Mouse (Mus musculus): ENCODE results near the gene Cds1. TPM values are rescaled to one million over a fixed set of nuclear protein-coding genes. Genes with fewer than 3 reads are reported as not detected.

Gene Cds1
- total RNA-seq (2018; cell fraction: chromatin; rRNA removed) = 10 to 100 TPM in 25 of 26 experiments, 1 to 10 TPM in 1; 9.8 to 41.4 (median 25.0) TPM
- 10 to 100 TPM; 11.1 to 21.9 (median 15.2) TPM for total RNA-seq (2018; cell fraction: cytosol; rRNA removed)
- 10 to 100 TPM; 16.1 to 61.9 (median 28.3) TPM for total RNA-seq (2018; cell fraction: nucleus; rRNA removed)
- polyA plus RNA-seq (2018) = 7.7 to 23.7 TPM (median 9.5 TPM) in 3 replicates

- peak within 1 kb of the TSS; percentile 60 for H3K4me3 ChIP-seq (ENCODE audit: inconsistent target)
These were observed at the start of gene Cds1 for GRCm38 (mm10) chr5:101764554-101765347. Gene Cds1, plus strand, starts transcription at chr5:101765130.

GRCm38 (mm10) chr5:101724216-101724615 lies 40.7 kb upstream of the Cds1 start:
- no peaks in the 10 kb centered on the region for H3K79me2 ChIP-seq (ENCODE audit: inconsistent target)
- no peaks in the 10 kb centered on the region for H3K36me3 ChIP-seq (ENCODE audit: inconsistent target)
- 91% methylated on average over 9 of the region's 9 CpGs for WGBS (ENCODE audit: missing documents)
- H3K4me3 ChIP-seq (ENCODE audit: inconsistent target) = no peak overlapping the region
- H3K27ac ChIP-seq = no peak overlapping the region

More at GRCm38 (mm10) chr5:101764554-101765347, at the start of gene Cds1:
- Histone ChIP-seq H3K27ac (peak within 1 kb of the TSS; percentile 68), H3K79me2 (ENCODE audit: inconsistent target) (peaks cover 28% of the 10 kb centered on the region), H3K36me3 (ENCODE audit: inconsistent target) (no peaks in the 10 kb centered on the region)
- 2% methylated on average over 60 of the region's 91 CpGs for WGBS (ENCODE audit: missing documents)

- Histone ChIP-seq H3K4me3 (ENCODE audit: inconsistent target) (no peak overlapping the region), H3K79me2 (ENCODE audit: inconsistent target) (no peaks in the 10 kb centered on the region), H3K27ac (no peak overlapping the region), H3K36me3 (ENCODE audit: inconsistent target) (no peaks in the 10 kb centered on the region)
- 97% methylated on average over 16 of the region's 16 CpGs for WGBS (ENCODE audit: missing documents)
These were observed 40.2 kb upstream of the Cds1 start for GRCm38 (mm10) chr5:101724756-101725155.

- no peak overlapping the region for H3K27ac ChIP-seq
- no peak overlapping the region for H3K4me3 ChIP-seq (ENCODE audit: inconsistent target)
- 76% methylated on average over 8 of the region's 8 CpGs for WGBS (ENCODE audit: missing documents)
- no peaks in the 10 kb centered on the region for H3K79me2 ChIP-seq (ENCODE audit: inconsistent target)
- no peaks in the 10 kb centered on the region for H3K36me3 ChIP-seq (ENCODE audit: inconsistent target)
These were observed 39.2 kb upstream of the Cds1 start for GRCm38 (mm10) chr5:101725703-101726102.

- Histone ChIP-seq H3K36me3 (ENCODE audit: inconsistent target) (no peaks in the 10 kb centered on the region), H3K79me2 (ENCODE audit: inconsistent target) (no peaks in the 10 kb centered on the region), H3K4me3 (ENCODE audit: inconsistent target) (no peak overlapping the region), H3K27ac (no peak overlapping the region)
- 97% methylated on average over 6 of the region's 6 CpGs for WGBS (ENCODE audit: missing documents)
These were observed 38.6 kb upstream of the Cds1 start for GRCm38 (mm10) chr5:101726371-101726770.

- WGBS (ENCODE audit: missing documents) = 94% methylated on average over 8 of the region's 8 CpGs
- H3K36me3 ChIP-seq (ENCODE audit: inconsistent target) = no peaks in the 10 kb centered on the region
- H3K4me3 ChIP-seq (ENCODE audit: inconsistent target) = no peak overlapping the region
- H3K27ac ChIP-seq = no peak overlapping the region
- H3K79me2 ChIP-seq (ENCODE audit: inconsistent target) = no peaks in the 10 kb centered on the region
These were observed 36.5 kb upstream of the Cds1 start for GRCm38 (mm10) chr5:101728304-101728905.

GRCm38 (mm10) chr5:101737341-101737740 lies 27.6 kb upstream of the Cds1 start:
- 83% methylated on average over 3 of the region's 3 CpGs for WGBS (ENCODE audit: missing documents)
- H3K27ac ChIP-seq = no peak overlapping the region

GRCm38 (mm10) chr5:101740471-101741223 lies 24.3 kb upstream of the Cds1 start:
- WGBS (ENCODE audit: missing documents) = 93% methylated on average over 16 of the region's 16 CpGs
- H3K4me3 ChIP-seq (ENCODE audit: inconsistent target) = no peak overlapping the region
- H3K79me2 ChIP-seq (ENCODE audit: inconsistent target) = no peaks in the 10 kb centered on the region
- no peak overlapping the region for H3K27ac ChIP-seq
- H3K36me3 ChIP-seq (ENCODE audit: inconsistent target) = no peaks in the 10 kb centered on the region

More at GRCm38 (mm10) chr5:101737341-101737740, 27.6 kb upstream of the Cds1 start:
- Histone ChIP-seq H3K79me2 (ENCODE audit: inconsistent target) (no peaks in the 10 kb centered on the region), H3K36me3 (ENCODE audit: inconsistent target) (no peaks in the 10 kb centered on the region), H3K4me3 (ENCODE audit: inconsistent target) (no peak overlapping the region)

GRCm38 (mm10) chr5:101741224-101741591 lies 23.7 kb upstream of the Cds1 start:
- no peaks in the 10 kb centered on the region for H3K79me2 ChIP-seq (ENCODE audit: inconsistent target)
- no peaks in the 10 kb centered on the region for H3K36me3 ChIP-seq (ENCODE audit: inconsistent target)
- H3K4me3 ChIP-seq (ENCODE audit: inconsistent target) = no peak overlapping the region
- H3K27ac ChIP-seq = no peak overlapping the region
- 92% methylated on average over 4 of the region's 4 CpGs for WGBS (ENCODE audit: missing documents)

GRCm38 (mm10) chr5:101742014-101742413 lies 22.9 kb upstream of the Cds1 start:
- no peaks in the 10 kb centered on the region for H3K79me2 ChIP-seq (ENCODE audit: inconsistent target)
- no peak overlapping the region for H3K27ac ChIP-seq
- no peaks in the 10 kb centered on the region for H3K36me3 ChIP-seq (ENCODE audit: inconsistent target)
- 68% methylated on average over 2 of the region's 2 CpGs for WGBS (ENCODE audit: missing documents)
- no peak overlapping the region for H3K4me3 ChIP-seq (ENCODE audit: inconsistent target)

- 96% methylated on average over 8 of the region's 8 CpGs for WGBS (ENCODE audit: missing documents)
- no peaks in the 10 kb centered on the region for H3K79me2 ChIP-seq (ENCODE audit: inconsistent target)
These were observed 22.5 kb upstream of the Cds1 start for GRCm38 (mm10) chr5:101742425-101742824.

GRCm38 (mm10) chr5:101744886-101745285 lies 20.0 kb upstream of the Cds1 start:
- H3K36me3 ChIP-seq (ENCODE audit: inconsistent target) = no peaks in the 10 kb centered on the region
- 97% methylated on average over 6 of the region's 6 CpGs for WGBS (ENCODE audit: missing documents)
- H3K27ac ChIP-seq = no peak overlapping the region
- H3K4me3 ChIP-seq (ENCODE audit: inconsistent target) = no peak overlapping the region
- no peaks in the 10 kb centered on the region for H3K79me2 ChIP-seq (ENCODE audit: inconsistent target)

More at GRCm38 (mm10) chr5:101742425-101742824, 22.5 kb upstream of the Cds1 start:
- no peak overlapping the region for H3K4me3 ChIP-seq (ENCODE audit: inconsistent target)
- no peaks in the 10 kb centered on the region for H3K36me3 ChIP-seq (ENCODE audit: inconsistent target)
- no peak overlapping the region for H3K27ac ChIP-seq

- no peak overlapping the region for H3K4me3 ChIP-seq (ENCODE audit: inconsistent target)
- no peaks in the 10 kb centered on the region for H3K36me3 ChIP-seq (ENCODE audit: inconsistent target)
- H3K79me2 ChIP-seq (ENCODE audit: inconsistent target) = no peaks in the 10 kb centered on the region
- H3K27ac ChIP-seq = 0 out of 2 replicates have a peak overlapping the region, but pooled peaks have one; percentile 8
- WGBS (ENCODE audit: missing documents) = 0% methylated on average over 1 of the region's 1 CpGs
These were observed 11.2 kb upstream of the Cds1 start for GRCm38 (mm10) chr5:101753680-101754079.

- H3K79me2 ChIP-seq (ENCODE audit: inconsistent target) = no peaks in the 10 kb centered on the region
- H3K27ac ChIP-seq = no peak overlapping the region
- no peaks in the 10 kb centered on the region for H3K36me3 ChIP-seq (ENCODE audit: inconsistent target)
- H3K4me3 ChIP-seq (ENCODE audit: inconsistent target) = no peak overlapping the region
These were observed 7.3 kb upstream of the Cds1 start for GRCm38 (mm10) chr5:101757669-101758068.
